Mouse (Mus musculus) limb, embryonic 12.5 days (tissue): ENCODE results near the gene Casz1. TPM values are rescaled to one million over a fixed set of nuclear protein-coding genes. Genes with fewer than 3 reads are reported as not detected.
A peak's percentile ranks its signal among the peaks of the same experiment; 100 is the strongest.

Source experiments
- ATAC-seq: fragments of 200-750 bp; cut with Nextera tagmentation; 2 replicates; pipeline ENCODE4 v1.8.0; 2017; ENCODE audit warnings: low read depth, moderate TSS enrichment; ENCODE audit not compliant: insufficient number of reproducible peaks, insufficient read depth, low FRiP score, low TSS enrichment
- H3K27ac ChIP-seq: fragments of 300-500 bp; sonication (generic); 2 replicates; pipeline ENCODE4 v1.5.1; 2016; ENCODE audit warnings: mild to moderate bottlenecking, moderate library complexity
- H3K27me3 ChIP-seq: fragments of 300-500 bp; sonication (generic); 2 replicates; pipeline ENCODE4 v1.6.1; 2016; ENCODE audit warnings: mild to moderate bottlenecking, moderate library complexity
- H3K36me3 ChIP-seq: fragments of 300-500 bp; sonication (generic); 2 replicates; pipeline ENCODE4 v1.6.1; 2016; ENCODE audit warnings: mild to moderate bottlenecking, moderate library complexity
- H3K4me1 ChIP-seq: fragments of 300-500 bp; sonication (generic); replicated peaks from 2 replicates; pipeline ENCODE4 v1.6.1; 2016
- H3K4me2 ChIP-seq: fragments of 300-500 bp; sonication (generic); 2 replicates; pipeline ENCODE4 v1.6.1; 2016; ENCODE audit warnings: mild to moderate bottlenecking, moderate library complexity
- H3K4me3 ChIP-seq: fragments of 300-500 bp; sonication (generic); replicated peaks from 2 replicates; pipeline ENCODE4 v1.5.1; 2016; ENCODE audit warnings: mild to moderate bottlenecking
- H3K9ac ChIP-seq: fragments of 300-500 bp; sonication (generic); replicated peaks from 2 replicates; pipeline ENCODE4 v1.6.1; 2016; ENCODE audit warnings: mild to moderate bottlenecking, moderate library complexity
- H3K9me3 ChIP-seq: fragments of 300-500 bp; sonication (generic); 2 replicates; pipeline ENCODE4 v1.6.1; 2016; ENCODE audit warnings: mild to moderate bottlenecking, moderate library complexity
- whole genome bisulfite sequencing: fragments of 180-500 bp; shearing (Covaris S2); methylation state at CpG from one replicate; pipeline ENCODE4 v1.1.7; 2016; 5-methylcytosine and 5-hydroxymethylcytosine counted together
- polyA plus RNA-seq: library from polyadenylated mRNA; unstranded; fragments of >200 nt; fragmentation: Nextera tagmentation; extraction: Ambion mirVana; gene quantifications from 2 replicates; pipeline ENCODE4 v1.2.1, GENCODE M21; 2016

The Casz1 gene
- polyA plus RNA-seq, 1 experiment from 2014 or later, result 4.7 TPM

GRCm38 (mm10) chr4:148878984-148879610 lies 74.9 kb downstream of the Casz1 start:
- H3K9me3 ChIP-seq, result no peaks in the 10 kb centered on the region
- H3K4me2 ChIP-seq, result no peak overlapping the region
- no peak overlapping the region for H3K9ac ChIP-seq
- ATAC-seq, result no peak
- H3K36me3 ChIP-seq, result no peaks in the 10 kb centered on the region
- H3K4me1 ChIP-seq, result peaks cover 31% of the 10 kb centered on the region
- H3K4me3 ChIP-seq, result no peak overlapping the region
- H3K27ac ChIP-seq, result no peak overlapping the region
- peaks cover 87% of the 10 kb centered on the region for H3K27me3 ChIP-seq
- 65% methylated on average over 11 of the region's 11 CpGs for WGBS

- 86% methylated on average over 3 of the region's 3 CpGs for WGBS
- no peaks in the 10 kb centered on the region for H3K36me3 ChIP-seq
- no peak overlapping the region for H3K4me3 ChIP-seq
- no peak overlapping the region for H3K4me2 ChIP-seq
- H3K4me1 ChIP-seq, result peaks cover 28% of the 10 kb centered on the region
- H3K27ac ChIP-seq, result no peak overlapping the region
- no peaks in the 10 kb centered on the region for H3K9me3 ChIP-seq
- H3K9ac ChIP-seq, result no peak overlapping the region
- H3K27me3 ChIP-seq, result peaks cover 87% of the 10 kb centered on the region
- no peak for ATAC-seq
Measured at GRCm38 (mm10) chr4:148879631-148880030, 75.4 kb downstream of the Casz1 start.

GRCm38 (mm10) chr4:148881001-148881669 lies 76.9 kb downstream of the Casz1 start:
- peaks cover 38% of the 10 kb centered on the region for H3K4me1 ChIP-seq
- H3K27me3 ChIP-seq, result peaks cover 84% of the 10 kb centered on the region
- H3K9me3 ChIP-seq, result no peaks in the 10 kb centered on the region
- ATAC-seq, result no peak
- H3K36me3 ChIP-seq, result no peaks in the 10 kb centered on the region
- H3K4me3 ChIP-seq, result no peak overlapping the region
- WGBS, result 34% methylated on average over 17 of the region's 17 CpGs
- no peak overlapping the region for H3K4me2 ChIP-seq
- no peak overlapping the region for H3K9ac ChIP-seq
- no peak overlapping the region for H3K27ac ChIP-seq

- 71% methylated on average over 5 of the region's 5 CpGs for whole genome bisulfite sequencing
- peaks cover 86% of the 10 kb centered on the region for H3K27me3 ChIP-seq
- H3K36me3 ChIP-seq, result no peaks in the 10 kb centered on the region
- no peak overlapping the region for H3K9ac ChIP-seq
- H3K4me2 ChIP-seq, result no peak overlapping the region
- no peaks in the 10 kb centered on the region for H3K9me3 ChIP-seq
- no peak overlapping the region for H3K27ac ChIP-seq
- peaks cover 35% of the 10 kb centered on the region for H3K4me1 ChIP-seq
- H3K4me3 ChIP-seq, result no peak overlapping the region
- no peak for ATAC-seq
Measured at GRCm38 (mm10) chr4:148881838-148882237, 77.6 kb downstream of the Casz1 start.

- Histone ChIP-seq H3K27ac (no peak overlapping the region), H3K9ac (no peak overlapping the region), H3K9me3 (no peaks in the 10 kb centered on the region), H3K36me3 (no peaks in the 10 kb centered on the region), H3K4me1 (peaks cover 35% of the 10 kb centered on the region), H3K4me3 (0 out of 2 replicates have a peak overlapping the region, but pooled peaks have one; percentile 9), H3K4me2 (peak overlapping the region; percentile 28; the same call in 1 of the 2 replicates), H3K27me3 (peaks cover 84% of the 10 kb centered on the region)
- 31% methylated on average over 17 of the region's 17 CpGs for WGBS
- no peak for ATAC-seq
Measured at GRCm38 (mm10) chr4:148882360-148882929, 78.2 kb downstream of the Casz1 start.

- WGBS, result 74% methylated on average over 14 of the region's 14 CpGs
- Histone ChIP-seq H3K27me3 (peaks cover 84% of the 10 kb centered on the region), H3K4me3 (no peak overlapping the region)
Measured at GRCm38 (mm10) chr4:148884596-148884995, 80.4 kb downstream of the Casz1 start.

GRCm38 (mm10) chr4:148885401-148885800 lies 81.2 kb downstream of the Casz1 start:
- H3K4me2 ChIP-seq, result no peak overlapping the region
- no peak overlapping the region for H3K9ac ChIP-seq
- 53% methylated on average over 10 of the region's 10 CpGs for WGBS
- H3K27me3 ChIP-seq, result peaks cover 84% of the 10 kb centered on the region
- H3K4me1 ChIP-seq, result peaks cover 28% of the 10 kb centered on the region
- no peak overlapping the region for H3K4me3 ChIP-seq
- no peaks in the 10 kb centered on the region for H3K36me3 ChIP-seq
- no peak overlapping the region for H3K27ac ChIP-seq
- no peaks in the 10 kb centered on the region for H3K9me3 ChIP-seq
- ATAC-seq, result no peak

More at GRCm38 (mm10) chr4:148884596-148884995, 80.4 kb downstream of the Casz1 start:
- no peak overlapping the region for H3K27ac ChIP-seq
- peaks cover 28% of the 10 kb centered on the region for H3K4me1 ChIP-seq
- no peaks in the 10 kb centered on the region for H3K9me3 ChIP-seq
- ATAC-seq, result no peak
- H3K36me3 ChIP-seq, result no peaks in the 10 kb centered on the region
- no peak overlapping the region for H3K4me2 ChIP-seq
- no peak overlapping the region for H3K9ac ChIP-seq

- Histone ChIP-seq H3K9ac (no peak overlapping the region), H3K27ac (no peak overlapping the region), H3K4me1 (peaks cover 27% of the 10 kb centered on the region), H3K9me3 (no peaks in the 10 kb centered on the region), H3K4me2 (no peak overlapping the region), H3K27me3 (peaks cover 83% of the 10 kb centered on the region), H3K4me3 (no peak overlapping the region), H3K36me3 (no peaks in the 10 kb centered on the region)
- WGBS, result 57% methylated on average over 9 of the region's 9 CpGs
- ATAC-seq, result no peak
Measured at GRCm38 (mm10) chr4:148885921-148886540, 81.8 kb downstream of the Casz1 start.

GRCm38 (mm10) chr4:148888229-148888628 lies 84.0 kb downstream of the Casz1 start:
- no peak for ATAC-seq
- no peak overlapping the region for H3K4me3 ChIP-seq
- H3K4me2 ChIP-seq, result no peak overlapping the region
- H3K9ac ChIP-seq, result no peak overlapping the region
- no peak overlapping the region for H3K27ac ChIP-seq
- H3K9me3 ChIP-seq, result no peaks in the 10 kb centered on the region
- H3K4me1 ChIP-seq, result peaks cover 20% of the 10 kb centered on the region
- H3K27me3 ChIP-seq, result peaks cover 76% of the 10 kb centered on the region
- H3K36me3 ChIP-seq, result no peaks in the 10 kb centered on the region
- WGBS, result 55% methylated on average over 8 of the region's 8 CpGs

- no peak overlapping the region for H3K27ac ChIP-seq
- ATAC-seq, result no peak
- no peaks in the 10 kb centered on the region for H3K9me3 ChIP-seq
- no peaks in the 10 kb centered on the region for H3K36me3 ChIP-seq
- no peak overlapping the region for H3K9ac ChIP-seq
- peaks cover 20% of the 10 kb centered on the region for H3K4me1 ChIP-seq
- no peak overlapping the region for H3K4me2 ChIP-seq
- peaks cover 82% of the 10 kb centered on the region for H3K27me3 ChIP-seq
- H3K4me3 ChIP-seq, result no peak overlapping the region
- WGBS, result 79% methylated on average over 6 of the region's 6 CpGs
Measured at GRCm38 (mm10) chr4:148889011-148889410, 84.8 kb downstream of the Casz1 start.

GRCm38 (mm10) chr4:148890442-148890841 lies 86.2 kb downstream of the Casz1 start:
- Histone ChIP-seq H3K9me3 (no peaks in the 10 kb centered on the region), H3K36me3 (no peaks in the 10 kb centered on the region), H3K9ac (no peak overlapping the region), H3K4me3 (0 out of 2 replicates have a peak overlapping the region, but pooled peaks have one; percentile 42), H3K4me2 (peak overlapping the region; percentile 74), H3K4me1 (peaks cover 15% of the 10 kb centered on the region), H3K27ac (no peak overlapping the region), H3K27me3 (peaks cover 83% of the 10 kb centered on the region)
- 63% methylated on average over 8 of the region's 8 CpGs for WGBS
- ATAC-seq, result no peak
